Mouse (Mus musculus) thymus, postnatal 4 days (tissue): ENCODE data around the gene Rbsn.
A peak's percentile ranks its signal among the peaks of the same experiment; 100 is the strongest.

ENCODE experiments used
- DNase-seq: peaks from one replicate; pipeline ENCODE4 v3.0.0; 2021

Rbsn gene

DNA sequence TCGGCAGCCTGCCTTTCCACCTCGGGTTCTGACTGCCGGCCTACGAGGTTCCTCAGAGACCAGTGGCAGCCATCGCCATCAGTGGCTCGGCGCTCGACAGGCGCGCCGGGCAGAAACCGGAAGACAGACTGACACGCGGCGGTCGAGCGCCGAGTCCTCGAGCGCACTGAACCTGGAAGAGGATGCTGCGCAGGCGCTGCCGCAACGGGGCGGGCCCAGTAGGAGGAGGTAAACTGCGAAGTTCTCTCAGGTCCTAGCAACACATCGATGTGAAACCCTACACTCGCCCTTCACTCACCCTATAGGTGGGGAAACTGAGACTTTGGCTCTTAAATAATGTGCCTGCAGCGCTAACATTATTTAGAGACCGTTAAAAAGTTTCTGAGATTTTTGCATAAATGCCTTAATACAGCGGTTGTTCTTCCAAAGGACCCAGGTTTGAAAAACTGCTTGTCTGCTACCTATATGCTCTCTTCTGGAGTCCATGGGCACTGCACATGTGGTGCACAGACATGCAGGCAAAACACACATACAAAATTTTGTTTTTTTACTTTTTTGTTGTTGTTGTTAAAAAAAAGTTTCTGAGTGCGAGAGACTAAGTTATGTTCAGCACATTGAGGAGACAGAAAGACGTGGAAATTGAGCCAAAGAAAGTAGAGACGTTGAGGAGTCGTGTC lies at the start of gene Rbsn:
Gene Rbsn, minus strand, starts transcription at position 153 of the 677 bp plus-strand sequence.
- DNase-seq, result peak; percentile 93

DNA sequence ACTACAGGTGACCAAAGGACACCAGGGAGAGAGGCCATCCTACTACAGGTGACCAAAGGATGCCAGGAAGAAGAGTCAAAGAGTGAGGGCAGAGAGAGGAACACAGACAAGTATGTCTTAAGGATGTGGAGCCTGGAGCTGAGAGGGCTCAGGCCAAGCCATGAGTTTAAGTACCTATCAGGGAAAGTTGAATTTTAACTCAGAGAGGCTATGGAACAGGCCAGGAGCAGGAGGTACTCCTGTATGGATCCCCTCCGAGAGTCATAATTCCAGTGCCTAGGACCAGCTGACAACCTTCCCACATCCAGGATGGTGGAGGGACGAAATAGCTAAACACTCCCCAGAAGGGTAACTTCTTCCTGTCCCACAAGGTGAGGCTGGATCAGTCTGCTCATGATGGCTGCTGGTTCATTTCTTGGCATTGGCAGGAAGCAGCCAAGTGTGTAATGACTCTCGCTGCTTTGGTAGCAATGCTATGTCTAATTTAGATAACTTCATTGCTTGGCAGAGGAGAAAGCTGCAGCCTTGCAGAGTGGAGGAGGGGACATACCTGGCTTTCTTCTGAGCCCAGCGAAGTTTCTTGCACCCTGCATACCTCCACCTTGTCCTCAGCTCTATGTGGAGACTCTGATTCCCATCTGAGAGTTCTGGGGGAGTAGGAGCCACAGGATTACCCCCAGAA lies 46.6 kb upstream of the Rbsn start:
- DNase-seq, result no peak

DNA sequence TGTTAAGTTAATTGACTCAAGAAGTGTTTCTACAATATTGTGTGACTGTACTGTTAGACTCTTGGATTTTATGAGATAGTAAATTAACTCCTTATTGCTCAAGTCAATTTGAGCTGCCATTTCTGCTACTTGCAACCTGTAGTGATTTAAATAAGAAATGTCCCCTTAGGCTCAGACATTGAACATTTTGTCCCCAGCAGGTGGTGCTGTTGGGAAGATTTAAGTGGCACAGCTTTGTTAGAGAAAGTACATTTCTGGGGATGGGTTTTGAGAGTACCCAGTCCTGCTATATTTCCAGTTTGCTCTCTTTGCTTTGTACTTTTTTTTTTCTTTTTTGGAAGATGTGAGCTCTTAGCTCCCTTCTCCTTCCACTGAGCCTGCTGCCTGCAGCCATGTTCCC lies 40.6 kb upstream of the Rbsn start:
- DNase-seq, result no peak

DNA sequence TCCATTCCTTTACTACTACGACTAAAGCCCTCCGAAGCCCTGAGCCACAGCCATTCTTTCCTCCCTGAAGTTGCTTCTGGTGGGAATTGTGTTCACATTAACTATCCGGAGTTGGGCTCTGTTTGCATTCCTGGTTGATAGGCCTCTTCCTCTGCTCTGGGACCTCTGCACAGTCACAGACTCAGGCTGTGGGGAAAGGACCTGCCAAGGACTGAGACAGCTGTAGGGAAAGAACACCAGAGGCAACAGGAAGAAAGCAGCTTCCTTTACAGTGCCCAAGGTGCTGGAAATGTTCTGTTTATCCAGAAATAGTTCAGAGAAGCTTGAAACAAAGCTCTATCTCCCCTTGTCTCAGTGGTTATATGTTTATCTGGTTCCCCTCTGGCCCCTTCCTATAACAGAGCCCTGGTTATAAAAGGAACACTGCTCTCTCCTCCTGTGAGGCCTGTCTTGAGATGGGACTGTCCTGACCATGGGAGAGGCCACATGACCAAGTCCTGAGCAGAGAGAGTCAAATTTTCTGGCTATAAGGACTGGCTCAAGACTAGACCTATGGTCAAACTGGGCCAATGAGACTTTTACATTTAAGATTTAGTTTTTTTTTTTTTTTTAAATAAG lies 38.6 kb upstream of the Rbsn start:
- no peak for DNase-seq

DNA sequence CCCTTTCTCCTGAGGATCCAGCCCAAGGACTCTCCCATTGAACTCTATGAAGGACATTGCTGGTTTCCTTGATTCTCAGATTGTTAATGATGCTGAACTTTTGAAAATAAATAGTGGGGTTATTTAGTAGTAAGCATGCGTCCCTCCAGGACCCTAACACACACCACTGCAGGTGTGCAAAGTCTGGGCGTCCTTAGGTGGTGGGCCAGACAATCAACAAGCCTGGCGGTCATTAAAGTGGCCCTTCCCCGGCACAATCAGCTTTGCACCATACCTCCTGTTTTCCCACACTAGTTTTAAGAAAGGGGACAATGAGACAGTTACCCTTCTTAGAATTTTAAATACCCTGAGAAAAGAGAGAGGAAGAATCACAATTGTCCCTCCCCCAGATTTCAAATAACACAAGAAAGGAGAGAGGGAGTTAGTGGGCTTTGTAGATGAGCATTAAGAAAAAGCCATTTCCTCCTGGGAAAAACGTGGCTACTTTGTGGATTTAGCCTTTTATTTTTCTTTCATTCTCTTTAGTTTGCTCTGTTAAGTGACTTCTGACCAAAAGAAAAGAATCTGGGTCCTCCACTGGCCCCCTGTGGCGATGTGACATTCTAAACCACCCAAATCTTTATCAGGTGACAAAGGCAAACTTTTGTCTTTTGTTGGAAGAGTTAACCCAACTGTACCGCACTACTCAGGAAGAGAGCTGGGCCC lies 32.6 kb upstream of the Rbsn start:
- DNase-seq, result no peak

DNA sequence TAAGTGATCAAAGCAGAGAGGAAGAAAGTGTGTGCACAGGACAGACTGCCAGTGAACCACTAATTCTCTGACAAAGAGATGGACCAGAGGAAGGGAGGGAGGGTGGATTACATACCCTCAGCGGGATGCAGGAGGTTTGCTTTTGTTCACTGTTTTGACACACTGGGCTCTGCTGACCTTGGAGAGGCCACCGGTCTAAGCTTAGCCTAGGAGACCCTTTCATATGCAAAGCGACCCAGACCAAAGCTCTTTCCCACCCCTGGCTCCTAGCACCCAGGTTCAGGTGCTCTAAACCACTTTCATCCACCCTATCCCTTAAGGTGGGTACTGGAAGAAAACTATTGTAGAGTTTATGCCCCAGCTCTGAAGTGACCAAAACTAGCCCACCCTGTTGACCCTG lies 31.6 kb upstream of the Rbsn start:
- no peak for DNase-seq

DNA sequence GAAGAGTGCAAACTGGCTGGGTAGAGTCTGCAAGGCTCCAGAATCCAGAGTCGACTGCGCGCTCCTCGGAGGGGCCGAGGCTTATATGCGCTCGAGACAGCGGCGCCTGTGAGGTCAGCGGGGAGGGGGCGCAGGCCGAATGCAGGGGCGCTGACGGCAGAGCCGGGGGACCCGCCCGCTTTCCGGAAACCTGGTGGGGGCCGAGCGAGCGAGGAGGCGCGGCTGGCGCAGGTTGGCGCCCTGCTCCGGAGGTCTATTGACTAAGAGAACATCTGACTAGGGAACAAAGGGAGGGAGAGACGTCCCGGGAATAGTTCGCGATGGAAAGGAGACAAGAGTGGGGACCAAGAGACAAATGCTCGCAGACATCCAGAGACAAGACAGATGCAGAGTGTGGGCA lies 29.9 kb upstream of the Rbsn start, which contains the start of gene Trh:
Gene Trh, minus strand, starts transcription at position 60 of the 400 bp plus-strand sequence.
- DNase-seq, result peak; percentile 12

DNA sequence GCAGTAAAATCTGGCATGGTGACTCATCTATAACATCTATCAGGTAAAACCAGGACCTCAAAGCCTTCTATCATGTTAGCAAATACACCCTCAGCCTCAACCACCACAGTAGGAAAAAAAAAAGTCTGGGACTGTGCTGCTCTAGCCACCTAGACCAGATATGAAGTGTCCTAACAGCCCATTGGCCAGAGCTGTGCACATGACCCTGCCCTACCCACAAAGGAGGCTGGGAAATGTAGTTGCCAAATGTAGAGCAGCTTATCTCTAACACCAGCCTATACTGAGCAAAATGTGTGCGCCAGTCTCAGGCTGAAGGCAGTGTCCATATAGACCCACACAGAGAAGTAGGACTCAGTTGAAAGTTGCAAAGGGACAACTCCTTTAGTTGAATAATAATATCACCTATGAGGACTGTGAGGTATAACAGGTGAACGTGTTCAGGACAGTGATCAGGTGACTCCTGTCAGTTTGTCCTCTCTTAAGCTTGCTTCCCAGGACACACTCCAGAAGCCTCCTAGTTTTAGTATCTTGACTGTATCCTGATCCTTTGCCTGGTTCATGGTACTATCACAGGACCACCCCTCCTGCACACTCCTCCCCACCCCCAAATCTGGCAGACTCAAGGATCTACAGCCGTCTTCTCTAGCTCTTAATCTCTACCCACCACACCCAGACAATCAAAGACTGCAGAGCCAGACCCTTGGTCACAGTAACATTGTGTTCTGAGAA lies 26.6 kb upstream of the Rbsn start:
- peak; percentile 73 for DNase-seq

DNA sequence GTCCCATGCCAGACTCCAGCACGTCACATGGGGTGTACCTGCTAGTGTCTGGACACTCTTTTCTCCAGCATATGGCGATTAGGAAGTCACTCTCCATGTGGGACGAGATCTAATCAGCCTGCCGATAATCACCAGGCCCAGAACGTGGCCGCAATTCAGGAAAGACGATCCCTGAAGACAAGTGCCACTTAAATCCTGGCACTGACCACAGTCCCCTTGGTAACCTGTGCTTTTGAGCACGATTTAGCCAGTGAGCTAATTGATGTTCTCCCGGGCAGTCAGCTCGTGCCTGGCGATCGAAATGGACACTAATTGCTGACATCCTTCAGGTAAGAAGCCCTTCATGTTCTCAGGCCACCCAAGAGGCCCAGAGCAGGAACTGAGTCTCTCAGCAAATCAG lies 20.3 kb upstream of the Rbsn start:
- DNase-seq, result no peak

DNA sequence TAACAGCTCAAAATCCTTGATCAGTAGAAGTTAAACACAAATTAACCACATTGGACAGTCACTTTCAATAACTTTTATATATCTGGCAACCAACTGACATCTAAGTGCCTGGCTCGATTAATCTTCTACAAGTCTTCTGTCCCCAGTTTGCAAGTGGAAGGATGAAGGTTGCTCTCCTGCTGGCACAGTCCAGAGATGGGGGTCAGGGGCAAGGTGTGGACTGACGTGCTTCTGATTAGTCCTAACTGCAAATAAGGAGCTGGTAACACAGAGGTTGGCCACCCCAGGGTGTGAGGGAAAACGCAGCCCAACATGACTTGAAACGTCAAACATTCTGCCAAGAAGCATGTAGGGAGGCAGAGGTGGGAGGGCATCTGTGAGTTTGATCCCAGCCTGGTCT lies 17.0 kb upstream of the Rbsn start:
- DNase-seq, result no peak

DNA sequence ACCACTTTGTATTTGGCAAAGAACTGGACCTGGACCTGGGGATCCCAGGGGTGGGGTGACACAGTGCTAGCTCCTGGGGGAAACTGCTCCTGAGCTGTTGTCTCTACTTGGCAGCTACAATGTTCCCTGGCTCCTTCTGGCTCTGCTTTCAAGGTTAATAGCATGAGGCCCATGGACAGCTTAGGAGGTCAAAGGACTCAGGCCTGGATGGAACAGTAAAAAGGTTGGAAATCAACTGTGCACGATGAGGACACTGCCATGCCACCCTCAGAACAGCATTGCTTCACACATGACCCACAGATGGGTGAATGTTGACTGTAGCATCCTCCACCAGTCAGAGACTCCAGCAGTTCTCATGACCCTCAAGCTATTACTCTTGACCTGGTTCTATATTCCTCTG lies 16.6 kb upstream of the Rbsn start:
- DNase-seq, result no peak

DNA sequence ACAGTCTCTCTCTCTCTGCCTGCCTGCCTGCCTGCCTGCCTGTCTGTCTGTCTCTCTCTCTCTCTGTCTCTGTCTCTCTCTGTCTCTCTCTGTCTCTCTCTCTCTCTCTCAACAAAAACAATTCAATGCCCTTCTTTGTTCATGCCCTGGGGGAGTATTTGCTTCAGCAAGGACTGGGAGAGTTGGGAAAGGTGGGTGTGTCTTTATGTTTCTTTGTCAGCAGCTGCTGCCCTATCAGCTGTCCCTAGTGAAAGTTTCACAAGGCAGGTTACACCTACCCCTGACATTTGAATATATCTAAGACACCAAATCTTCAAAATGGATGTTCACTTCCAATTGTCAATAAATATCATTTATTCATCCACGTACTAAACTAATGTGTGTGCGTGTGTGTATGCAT lies 14.9 kb upstream of the Rbsn start:
- DNase-seq, result no peak

DNA sequence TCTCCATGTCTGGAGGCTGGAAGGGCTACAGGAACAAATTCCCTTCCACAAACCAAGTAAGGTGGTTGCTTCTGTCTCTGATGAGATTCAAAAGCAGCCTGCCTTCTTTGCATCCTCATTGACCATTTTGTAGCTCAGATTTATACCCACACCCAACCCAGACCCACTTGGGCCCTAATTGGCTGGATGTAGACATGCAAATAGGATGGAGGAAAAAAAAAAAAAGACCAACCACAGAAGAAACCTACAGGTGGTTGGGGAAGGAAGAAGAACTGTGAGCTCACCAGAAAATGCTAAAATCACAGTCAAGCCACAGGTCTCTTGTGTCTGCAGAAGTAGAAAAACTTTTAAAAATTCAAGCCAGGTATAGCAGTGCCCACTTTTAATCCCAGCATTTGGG lies 14.4 kb upstream of the Rbsn start:
- no peak for DNase-seq

DNA sequence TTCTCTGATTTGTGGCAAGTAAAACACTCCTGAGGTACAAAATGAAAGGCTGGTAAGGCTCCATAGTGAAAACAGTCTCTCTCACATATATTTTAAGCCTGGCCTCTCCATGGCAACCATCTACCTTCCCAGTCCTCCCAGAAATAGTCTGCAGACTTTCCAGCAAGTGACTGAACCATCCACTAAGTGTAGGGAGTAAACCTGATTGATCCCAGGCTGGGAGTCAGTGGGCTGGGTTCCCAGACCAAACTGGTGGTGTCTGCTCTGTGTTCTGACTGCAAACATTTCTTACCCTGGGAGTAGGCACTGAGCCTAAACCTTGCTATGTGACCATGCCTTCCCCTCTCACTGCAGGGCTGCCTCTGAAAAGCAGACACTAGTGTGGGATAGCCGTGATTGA lies 10.3 kb upstream of the Rbsn start:
- no peak for DNase-seq

DNA sequence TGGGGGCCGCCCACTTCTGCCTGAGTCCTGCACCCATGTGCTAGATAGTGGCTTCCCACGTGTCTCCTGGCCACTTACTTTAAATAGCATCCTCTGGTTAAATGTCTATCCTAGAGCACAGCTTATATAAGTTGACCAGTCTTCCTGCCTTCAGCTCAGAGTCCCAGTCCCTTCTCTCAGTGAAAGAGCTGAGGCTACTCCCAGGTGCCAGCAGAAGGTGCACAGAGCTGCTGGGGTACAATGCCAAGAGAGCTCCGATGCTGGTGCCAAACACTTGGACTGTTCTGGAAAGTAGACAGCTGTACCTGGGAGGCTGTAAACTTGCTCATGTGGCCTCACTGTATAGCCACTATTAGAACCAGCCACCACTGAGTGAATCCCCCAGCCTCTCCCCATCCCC lies 7.3 kb upstream of the Rbsn start:
- DNase-seq, result no peak

DNA sequence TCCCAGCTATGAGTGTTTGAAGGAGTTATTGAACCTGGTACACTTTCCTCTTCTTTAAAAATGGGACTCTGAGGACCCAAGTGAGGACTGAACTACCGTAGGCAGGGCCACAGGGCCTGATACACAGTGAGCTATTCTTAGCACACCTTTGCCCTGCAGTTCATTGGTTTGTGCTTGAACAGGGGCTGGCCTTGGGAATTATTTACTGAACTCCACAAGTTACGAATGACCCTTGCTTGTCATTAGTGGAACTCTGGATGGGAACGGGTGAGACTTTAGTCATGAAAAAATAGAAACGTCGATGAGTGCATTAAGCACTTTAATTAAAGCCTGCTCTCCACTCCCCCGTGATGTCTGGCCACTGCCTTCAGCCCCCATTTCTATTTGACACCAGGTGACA lies 6.9 kb upstream of the Rbsn start:
- no peak for DNase-seq

DNA sequence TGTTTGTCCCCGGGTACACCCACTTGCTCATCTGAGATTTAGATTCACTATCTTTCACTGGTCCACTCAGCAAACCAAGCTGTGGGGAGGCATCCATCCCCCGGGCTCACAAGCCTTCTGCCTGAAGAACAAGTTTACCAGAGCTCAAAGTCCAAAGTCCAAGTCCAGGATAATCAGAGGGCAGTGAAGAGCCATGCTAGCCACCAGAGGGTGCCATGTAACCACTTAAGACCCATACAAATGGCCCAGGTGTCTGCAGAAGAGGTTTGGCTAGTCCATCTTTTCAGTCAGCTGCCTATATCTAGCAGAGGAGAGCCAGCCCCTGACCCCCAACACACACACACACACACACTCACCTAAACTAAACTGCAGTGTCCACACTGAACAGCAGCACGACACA lies 4.7 kb upstream of the Rbsn start:
- DNase-seq, result peak; percentile 25

DNA sequence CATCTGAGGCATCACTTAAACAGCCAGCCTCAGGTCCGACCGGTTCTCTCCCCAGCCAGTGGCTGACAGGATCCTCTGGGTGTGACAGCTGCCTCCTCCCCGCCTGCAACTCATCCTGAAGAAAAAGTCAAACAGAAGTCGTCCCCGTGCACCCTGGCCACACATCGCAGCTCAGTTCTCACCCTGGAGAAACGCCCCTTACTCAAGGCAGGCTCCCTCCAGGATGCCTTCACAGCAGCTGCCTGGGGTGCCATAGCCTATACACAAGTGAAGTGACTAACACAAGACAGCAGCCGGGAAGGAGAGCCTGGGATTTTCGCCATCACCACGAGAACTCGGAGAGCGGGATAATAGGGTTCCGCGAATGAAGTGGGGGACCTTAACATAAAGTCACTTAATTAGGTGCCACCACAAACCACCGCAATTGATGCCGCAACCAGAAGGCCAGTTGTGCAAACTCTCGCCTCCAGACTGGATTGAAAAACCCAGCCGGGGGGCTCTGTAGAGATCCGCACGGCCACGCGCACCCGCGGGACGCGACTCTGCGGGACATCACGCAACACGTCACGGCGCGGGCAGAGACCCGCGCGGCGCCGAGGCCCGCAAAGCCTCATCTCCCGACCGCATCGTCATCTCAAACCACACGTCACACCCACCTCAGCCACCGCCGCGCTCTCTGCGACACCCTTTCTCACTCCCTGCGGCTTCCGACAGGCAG lies 511 bp downstream of the Rbsn start:
- peak; percentile 27 for DNase-seq

DNA sequence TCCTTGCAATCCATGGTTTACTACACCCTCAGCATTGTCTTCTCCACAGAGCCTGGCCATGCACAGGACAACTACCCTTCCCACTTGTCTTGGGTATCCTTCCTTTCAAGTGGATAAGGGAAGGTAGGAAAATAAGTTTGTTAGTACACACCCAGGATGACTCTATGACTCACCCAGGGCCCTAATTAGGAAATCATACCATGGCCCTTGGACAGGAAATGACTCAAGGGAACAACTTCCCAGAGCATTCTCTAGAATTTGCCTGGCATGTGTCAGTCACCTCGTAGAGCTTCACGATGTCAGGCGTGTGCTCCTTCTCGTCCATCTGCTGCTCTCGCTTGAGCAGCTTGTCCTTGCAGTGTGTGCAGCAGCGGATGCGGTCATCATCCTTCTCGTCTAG lies 15.3 kb downstream of the Rbsn start:
- no peak for DNase-seq

DNA sequence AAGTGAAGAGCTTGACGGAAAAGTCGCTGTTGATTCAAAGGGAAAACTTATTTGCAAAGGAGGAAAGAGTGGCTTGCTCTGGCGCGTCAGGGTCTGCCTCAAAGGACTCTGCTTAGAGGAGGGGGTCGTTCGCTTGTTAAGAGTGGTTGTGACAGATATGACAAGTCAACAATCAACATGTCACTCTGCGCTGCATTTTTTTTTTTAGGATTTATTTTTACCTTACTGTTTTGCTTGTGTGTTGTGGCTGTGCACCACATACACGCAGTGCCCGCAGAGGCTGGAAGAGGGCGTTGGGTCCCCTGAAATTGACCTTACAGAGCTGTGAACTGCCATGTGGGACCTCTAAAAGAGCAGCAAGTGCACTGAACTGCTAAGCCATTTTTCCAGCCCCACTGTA lies 30.5 kb downstream of the Rbsn start:
- DNase-seq, result peak; percentile 30

DNA sequence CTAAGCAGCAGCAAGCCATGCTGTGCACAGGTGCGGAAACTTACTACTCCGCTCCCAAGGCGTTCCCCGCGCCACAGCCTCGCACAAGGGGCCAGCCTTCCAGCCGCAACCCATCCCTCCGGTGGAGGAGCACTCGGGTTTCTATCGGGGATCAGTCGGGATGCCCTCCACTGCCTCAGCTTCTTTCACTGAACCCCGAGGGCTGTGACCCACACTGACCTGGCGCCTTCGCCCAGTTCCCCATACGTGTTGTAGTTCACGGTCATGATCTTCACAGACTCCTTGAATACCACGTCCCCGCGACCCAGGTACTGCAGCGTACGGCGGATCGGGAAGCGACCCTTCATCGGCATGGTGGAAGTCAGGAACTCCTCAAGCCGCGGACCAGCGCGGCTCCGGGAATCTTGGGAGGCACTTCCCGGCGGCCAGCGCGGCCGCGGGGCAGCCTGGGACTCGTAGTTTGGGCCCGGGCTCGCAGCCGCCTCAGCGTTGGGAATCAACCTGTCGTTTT lies 31.0 kb downstream of the Rbsn start, which contains the start of gene Mrps25:
Gene Mrps25, minus strand, starts transcription at position 413 of the 511 bp plus-strand sequence.
- peak; percentile 74 for DNase-seq

DNA sequence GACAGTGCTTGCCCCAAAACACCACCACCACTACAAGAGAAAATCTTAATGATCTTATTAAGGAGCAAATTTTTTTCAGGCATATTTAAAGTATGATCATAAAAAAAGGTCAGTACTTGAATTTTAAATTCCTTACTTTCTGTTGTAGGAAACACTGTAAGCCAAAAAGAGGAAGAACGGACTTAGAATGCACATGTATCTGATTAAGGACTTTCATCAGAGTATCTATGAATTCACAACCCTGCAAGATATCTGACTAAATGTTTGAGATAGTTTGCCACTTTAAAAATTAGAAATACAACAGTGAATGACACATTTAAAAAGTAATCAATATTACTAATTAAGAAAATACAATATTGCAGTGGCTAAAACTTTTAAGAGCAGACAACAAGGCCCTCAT lies 38.3 kb downstream of the Rbsn start:
- DNase-seq, result no peak
